Mouse (Mus musculus): ENCODE measurements at regions not wholly inside any gene's neighbourhood (a gene's known extent, or its start where the extent isn't known, plus 50 kb on each side); places are given as distances from the start of the nearest gene placed in this dataset.

DNA sequence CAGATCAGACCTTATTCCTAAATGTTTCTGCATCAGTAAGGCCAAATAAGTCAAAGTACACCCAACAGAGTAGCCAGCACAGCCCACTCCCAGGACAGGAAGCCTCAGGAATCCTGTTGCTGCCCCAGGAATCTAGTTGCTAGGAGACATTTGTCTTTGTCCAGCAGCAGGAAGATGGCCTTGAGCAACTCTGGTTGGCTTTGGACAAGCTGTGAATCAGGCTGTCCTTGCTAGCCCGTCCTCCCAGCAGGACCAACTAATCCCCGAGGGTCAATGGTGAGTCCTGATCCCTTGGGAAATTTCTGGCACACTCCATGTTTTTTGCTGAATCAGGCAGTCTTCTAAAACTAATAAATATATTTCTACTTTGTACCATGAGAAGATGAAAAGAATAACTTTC, 317.1 kb downstream of the Mtx2 start:
- DNase-seq (ENCODE audit: low read depth), result no peak

DNA sequence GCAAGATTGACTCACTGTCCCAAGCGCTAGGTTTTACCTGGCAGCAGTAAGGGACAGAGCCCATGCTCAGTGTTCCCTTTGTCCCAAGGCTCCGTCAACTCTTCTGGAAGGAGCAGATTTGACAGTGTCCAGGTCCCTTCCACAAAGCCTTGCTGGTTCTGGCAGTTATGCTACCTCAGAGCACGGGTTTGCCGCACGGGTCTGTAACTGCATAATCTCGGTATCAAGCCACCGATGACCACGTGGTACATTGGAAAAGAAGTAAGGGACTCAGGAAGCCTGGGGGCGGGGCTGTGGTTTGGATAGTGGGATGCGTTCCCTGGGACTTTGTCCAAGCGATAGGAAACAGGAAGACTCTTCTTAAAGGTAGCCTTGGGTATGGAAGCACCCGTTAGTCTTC, 319.3 kb downstream of the Mtx2 start:
- no peak for DNase-seq (ENCODE audit: low read depth)

DNA sequence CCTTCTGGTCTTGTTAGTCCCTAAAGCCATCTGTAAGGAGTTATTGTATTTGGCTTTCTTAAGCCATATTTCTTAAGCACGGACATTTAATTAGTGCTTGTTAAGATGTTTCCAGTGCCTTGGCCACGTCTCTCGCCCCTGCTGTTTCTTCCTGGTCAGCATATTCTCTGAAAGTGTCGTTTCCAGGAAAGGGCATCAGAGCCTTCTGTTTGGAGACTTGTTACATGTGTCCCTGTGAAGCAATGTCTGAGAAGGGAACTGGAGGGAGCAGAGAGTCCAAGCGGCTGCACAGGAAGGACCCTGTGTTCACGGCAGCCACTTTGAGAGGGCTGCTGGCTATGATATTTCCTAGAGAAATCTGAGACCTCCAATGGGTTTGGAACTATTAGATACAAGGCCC, 320.7 kb downstream of the Mtx2 start:
- DNase-seq (ENCODE audit: low read depth), result no peak

DNA sequence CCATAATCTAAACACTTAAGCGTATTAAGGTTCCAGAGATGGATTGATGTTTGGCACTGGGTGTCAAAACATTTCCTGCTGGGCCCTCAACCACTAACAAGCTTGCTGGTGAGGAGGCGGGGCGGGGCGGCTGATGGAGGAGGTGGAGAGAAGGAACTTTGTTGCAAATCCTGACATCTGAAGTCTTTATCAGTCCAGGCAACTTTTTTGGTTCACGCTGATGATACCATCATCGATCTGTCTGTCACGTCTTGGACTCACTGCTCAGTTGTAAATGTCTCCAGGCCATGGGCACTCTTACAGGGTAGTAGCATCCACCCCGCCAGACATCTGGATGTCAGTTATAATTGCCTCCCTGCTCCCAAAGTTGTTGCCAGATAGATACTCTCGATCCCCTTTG, 321.8 kb downstream of the Mtx2 start:
- no peak for DNase-seq (ENCODE audit: low read depth)

DNA sequence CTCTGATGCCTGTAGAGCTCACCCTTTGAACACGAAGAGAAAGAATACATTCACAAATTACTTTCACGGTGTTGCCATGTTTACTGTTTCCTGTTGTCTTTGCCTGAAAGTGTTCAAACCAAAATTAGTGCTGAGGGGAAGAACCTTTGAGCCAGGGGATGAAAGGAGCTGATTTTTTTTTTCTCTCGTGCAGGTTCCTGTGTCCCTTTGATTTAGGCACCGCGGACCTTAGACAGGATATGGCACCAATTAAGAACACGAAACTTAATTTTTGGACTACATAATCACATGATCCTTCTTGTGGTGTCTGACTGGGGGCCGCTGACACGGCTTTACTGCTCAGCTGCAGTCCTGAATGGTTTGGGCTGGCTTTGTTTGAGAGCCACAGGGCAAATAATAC, 322.4 kb downstream of the Mtx2 start:
- no peak for DNase-seq (ENCODE audit: low read depth)

DNA sequence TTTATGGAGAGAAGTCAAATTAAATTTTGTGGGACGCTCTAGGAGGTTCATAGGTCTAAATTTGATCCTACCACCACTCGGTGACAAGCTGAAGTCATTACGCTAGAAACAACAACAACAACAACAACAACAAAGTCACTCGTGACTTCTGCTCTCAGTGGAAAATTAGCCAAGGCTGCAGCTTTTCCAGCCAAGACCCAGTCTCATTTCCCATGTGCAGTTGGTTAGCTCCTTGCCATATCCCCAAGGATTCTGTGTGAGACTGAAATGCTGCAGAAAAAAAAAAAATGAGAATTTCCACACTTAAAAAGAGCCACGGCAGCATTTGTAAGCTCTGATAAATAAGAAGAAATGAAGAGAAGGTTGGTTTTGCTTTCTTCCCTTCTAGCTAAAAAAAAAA, 323.4 kb downstream of the Mtx2 start:
- DNase-seq (ENCODE audit: low read depth), result no peak

DNA sequence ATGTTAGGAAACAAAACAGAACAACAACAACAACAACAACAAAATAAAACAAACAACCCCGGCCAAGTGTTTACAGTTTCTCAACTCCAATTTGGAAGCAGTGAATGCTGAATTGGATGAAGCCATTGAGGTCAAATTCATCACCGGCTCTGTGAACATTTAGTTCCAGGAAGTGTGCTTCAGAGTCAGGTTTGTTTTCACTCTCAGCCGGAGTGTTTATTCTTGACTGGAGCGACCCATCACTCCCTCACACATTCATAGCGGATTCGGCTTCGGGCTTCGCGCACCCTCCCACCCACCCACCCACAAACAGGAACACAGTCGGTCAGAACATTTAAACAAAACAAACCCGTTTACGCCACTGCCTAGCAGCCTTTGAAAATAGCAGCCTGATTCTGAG, 324.0 kb downstream of the Mtx2 start:
- DNase-seq (ENCODE audit: low read depth), result no peak

DNA sequence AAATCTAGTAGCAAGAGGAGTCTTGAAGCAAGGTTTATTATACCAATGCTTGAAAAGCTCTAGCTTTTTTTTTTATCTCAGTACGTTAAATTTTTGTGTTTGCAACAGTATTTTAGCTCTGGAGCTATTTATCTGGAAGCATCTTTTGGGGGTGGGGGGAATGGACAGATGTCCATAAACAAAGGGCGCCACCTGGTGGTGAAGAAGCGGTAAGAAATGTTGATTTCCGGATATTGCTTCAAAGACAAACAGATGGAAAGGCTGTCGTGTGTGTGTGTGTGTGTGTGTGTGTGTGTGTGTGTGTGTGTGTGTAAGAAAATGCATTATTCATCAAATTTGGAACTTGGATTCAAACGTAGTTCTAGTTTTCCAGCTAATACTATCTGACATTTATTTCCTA, 325.4 kb downstream of the Mtx2 start:
- peak; percentile 85 for DNase-seq (ENCODE audit: low read depth)

DNA sequence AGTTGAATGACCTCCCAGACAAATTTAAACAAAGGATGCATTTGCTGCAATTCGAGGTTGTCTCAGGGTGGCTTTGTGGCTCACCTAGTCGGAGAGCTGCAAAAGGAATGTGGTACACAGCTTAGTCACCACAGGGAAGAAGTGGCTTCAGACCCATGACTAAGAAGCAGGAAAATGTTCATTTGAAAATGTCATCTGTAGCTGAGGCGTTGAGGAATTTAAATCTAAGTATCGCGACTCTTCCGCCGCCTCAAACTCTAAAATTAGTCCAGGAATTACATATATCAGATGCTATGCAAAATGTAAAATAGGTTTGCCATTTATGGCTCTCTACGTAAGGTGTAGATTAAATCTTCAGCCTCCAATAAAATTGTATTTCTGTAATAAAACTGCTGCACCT, 325.9 kb downstream of the Mtx2 start:
- DNase-seq (ENCODE audit: low read depth), result no peak

DNA sequence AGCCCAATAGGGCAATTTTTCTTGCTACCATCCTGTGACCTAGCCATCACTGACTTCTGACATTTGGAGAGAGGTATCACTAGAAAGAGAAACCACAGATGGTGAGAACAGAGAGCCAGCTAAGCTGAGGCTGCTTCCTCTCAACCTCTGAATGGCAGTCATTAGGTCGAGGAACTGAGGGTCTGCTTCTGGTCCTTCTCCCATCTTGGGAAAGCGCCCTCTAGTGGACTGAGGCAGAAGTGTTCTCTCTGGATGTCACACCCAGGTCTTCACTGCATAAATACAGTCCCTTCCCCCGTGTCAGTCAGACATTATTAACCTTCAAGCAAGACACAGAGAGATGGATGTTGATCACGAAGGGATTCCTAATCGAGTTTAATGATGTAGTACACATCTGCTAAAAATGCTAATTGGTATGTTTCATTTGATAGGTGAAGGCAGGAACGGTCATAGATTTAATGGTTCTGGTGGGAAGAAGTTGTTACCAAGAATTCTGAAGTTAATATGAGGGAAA, 326.9 kb downstream of the Mtx2 start:
- peak; percentile 53 for DNase-seq (ENCODE audit: low read depth)

DNA sequence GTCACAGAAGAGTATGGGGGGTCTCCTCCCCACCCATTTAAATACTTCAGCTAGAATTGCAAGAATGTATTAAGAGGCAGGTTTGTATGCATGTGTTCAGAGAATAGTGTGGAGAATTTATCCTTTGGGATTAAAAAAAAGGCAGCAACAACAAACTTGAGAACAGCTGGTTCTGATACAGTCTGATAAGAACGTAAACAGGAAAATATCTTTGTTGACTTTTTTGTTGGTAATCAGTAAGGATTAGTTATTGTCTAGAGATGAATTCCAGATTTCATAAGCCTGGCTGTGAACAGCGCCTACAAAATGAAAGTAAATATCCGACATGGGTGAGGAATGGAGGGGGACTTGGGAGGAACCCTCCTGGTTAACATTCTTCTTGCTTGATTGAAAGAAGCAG, 328.8 kb downstream of the Mtx2 start:
- no peak for DNase-seq (ENCODE audit: low read depth)

DNA sequence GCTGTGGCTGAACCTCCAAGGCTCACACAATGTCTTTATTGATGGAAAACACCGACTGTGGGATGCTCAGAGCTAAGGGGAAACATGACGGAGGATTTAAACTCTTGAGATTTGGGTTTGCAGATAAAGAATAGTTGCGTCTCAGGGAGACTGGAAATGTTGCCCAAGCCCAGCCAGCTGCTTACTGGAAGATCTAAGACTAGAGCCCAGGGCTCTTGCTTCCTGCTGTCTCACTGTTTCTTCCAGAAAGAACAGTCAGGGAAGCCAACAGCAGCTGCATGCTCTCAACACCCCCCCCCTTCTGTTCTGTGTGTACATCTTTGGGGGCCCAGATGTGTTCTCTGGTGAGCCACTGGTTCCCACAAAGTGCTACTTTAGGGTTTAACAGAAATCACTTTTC, 333.0 kb downstream of the Mtx2 start:
- no peak for DNase-seq (ENCODE audit: low read depth)

DNA sequence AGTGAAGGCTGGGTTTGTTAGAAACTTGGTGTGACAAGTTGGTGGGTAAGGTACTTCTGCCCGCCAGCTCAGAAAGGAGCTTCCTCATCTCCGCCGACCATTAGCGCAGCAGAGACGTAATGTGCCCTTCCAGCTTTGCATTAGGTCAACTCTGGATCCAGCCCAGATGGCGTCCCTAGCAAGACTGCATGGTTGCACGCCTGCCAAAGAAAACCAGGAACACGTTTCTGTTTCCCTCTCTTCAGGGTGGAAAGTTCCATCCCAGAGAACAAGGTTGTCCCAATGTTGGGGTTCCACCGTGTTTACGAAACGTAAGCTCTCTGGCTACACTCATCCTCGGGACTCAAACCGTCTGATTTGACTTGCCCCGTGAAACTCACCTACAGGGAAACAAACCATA, 335.5 kb downstream of the Mtx2 start:
- no peak for DNase-seq (ENCODE audit: low read depth)

DNA sequence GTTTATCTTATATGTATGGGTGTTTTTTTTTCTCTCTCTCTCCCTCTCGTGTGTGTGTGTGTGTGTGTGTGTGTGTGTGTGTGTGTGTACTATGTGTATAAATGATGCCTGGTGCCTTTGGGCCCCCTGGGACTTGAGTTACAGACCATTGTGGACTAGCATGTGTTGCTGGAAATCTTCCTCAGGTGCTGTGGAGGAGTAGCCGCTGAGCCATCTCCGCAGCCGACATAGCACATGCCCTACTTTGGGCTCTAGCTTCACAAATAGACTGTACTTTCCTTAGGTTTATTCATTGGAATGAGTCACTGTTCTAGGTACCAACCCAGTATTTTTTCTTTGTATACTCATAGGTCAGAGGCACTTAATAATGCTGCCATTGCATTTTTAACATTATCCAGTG, 339.4 kb downstream of the Mtx2 start:
- DNase-seq (ENCODE audit: low read depth), result no peak

DNA sequence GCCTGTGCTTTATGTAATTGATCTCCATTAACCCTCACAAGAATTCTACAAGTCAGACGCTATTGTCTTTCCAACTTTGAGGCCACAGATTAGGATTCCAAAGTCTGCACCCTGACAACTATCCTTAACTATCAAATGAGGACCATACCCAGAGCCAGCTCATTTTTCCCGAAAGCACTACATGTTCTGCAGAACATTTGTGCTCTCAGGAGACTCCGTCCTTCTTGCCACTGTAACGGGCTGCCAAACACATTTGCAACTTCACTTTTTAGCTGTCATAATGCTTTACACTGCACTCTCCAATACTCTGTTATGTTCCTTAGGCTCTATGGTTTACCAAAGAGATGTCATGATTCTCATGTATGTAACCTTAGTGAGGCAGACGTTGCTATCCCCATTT, 350.7 kb downstream of the Mtx2 start:
- no peak for DNase-seq (ENCODE audit: low read depth)

DNA sequence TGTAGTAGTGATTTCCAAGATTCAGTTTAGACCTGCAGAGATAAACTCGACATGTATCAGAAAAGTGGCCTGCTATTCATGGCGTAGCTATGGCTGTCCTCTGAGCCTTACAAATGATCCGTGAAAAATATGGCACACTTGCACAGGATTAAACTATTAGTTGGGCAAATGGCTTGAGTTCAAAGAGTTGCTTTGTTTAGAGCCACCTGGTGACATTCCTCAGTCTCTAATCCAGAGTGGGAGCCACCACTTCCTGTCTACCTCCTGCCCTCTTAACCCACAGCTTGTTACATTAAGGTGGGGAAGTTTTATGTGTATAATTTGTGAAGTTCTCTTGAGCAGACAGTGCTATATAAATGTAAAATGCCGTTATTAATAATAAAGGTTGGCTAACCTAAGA, 357.7 kb downstream of the Mtx2 start:
- no peak for DNase-seq (ENCODE audit: low read depth)

DNA sequence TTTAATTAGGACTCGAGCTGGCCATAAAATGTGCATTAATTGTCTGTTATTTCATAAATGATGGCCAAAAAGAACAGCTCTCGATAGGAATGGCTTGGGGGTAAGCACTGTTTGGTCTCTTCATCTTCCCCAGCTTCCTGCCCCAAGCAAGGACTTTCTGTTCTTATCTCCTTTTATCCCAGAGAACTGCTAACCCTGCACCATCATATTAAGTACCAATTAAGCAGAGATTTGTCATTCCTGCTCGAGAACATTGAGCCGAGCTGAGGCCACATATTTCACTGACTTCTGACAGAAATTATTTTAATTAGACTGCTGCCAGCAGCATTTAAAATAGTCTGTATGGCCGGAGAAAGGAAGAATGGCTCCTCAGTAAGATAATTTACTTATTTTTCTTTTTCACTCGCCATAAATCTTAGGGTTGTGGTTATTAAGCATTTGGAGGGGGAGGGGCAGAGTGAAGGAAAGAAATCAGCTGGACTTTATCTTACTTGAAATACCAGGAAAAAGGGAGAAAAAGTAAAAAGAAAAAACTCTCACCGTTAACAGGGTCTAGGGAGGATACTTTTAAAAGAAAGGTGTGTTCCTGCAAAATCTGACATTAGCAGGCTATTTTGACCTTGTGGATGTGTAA, 377.1 kb downstream of the Mtx2 start:
- DNase-seq (ENCODE audit: low read depth), result no peak

DNA sequence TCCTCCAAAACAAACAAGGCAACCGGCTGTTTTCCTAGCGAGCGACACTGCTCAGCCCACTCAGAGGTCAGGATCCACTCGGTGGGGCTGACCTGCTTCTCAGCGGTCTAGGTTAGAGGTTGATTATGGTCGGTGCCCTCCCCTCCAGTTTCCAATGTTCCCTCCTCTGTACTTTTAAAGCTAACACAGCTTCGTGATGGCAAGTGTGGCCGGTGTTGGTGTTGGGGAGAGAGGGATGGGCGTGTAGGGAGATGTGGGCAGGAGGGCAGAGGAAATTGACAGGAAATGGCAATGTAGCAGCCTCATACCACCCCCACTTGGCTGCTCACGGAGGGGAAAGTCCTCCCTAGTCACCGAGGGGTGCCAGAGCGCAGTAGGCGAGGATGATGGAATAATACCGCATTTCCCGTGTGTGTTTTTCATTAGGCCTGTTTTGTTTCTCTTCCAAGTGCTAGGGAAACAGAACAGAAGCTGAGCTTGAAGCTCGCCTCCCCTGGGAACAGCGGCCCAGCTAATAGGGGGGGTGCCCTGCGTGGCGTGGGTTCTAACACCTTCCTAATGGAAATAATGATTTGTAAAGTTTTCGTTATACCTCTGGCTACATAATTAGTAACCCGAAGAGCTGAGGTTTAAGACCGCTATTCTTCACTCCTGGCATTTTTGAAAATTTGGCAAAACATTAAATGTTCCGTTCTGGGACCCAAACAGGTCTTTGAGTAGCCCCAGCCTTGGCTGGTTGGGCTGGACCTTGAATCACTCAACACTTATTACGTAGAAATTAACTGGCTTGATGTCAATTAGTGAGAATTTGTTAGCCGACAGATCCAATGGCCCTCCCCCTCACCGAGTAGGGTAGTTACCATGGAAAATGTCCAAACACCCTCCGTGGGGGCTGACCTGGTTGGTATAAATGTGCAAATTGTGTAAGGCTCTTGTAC, 383.5 kb downstream of the Mtx2 start:
- no peak for DNase-seq (ENCODE audit: low read depth)

DNA sequence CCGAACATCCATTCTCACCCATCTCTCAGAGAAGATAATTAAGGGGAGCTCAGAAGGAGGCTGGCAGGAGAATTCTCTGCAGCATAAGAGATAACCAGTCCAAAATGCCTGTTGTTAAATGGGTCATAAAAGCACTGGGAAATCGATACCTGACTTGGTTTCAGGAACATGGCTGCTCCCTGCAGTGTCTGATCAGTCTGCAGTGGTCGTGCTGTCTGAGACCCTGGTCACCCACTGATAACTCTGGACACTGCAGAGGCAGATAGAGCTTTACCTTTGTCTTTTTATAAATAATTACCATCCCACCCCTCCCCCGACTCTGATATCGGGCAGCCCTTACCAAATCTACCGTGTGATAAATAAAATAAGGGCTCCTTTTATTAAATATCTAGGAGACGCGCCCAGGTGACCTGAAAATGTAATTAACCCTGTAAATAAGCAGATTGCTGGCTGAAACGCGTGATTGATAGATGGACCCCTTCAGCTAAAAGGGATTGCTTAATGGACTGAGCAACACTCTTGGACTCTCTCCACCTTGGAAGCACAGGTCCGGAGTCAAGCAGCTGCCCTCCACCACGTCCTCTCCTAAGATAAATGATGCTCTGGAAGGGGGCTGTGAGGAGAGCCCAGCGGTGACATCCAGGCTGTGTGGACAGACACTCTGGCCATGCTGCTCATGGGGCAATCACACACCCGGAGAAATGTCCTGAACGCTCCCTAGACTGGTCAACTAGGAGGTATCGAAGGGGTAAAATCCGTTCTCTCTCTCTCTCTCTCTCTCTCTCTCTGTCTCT, 384.4 kb downstream of the Mtx2 start:
- DNase-seq (ENCODE audit: low read depth), result no peak

DNA sequence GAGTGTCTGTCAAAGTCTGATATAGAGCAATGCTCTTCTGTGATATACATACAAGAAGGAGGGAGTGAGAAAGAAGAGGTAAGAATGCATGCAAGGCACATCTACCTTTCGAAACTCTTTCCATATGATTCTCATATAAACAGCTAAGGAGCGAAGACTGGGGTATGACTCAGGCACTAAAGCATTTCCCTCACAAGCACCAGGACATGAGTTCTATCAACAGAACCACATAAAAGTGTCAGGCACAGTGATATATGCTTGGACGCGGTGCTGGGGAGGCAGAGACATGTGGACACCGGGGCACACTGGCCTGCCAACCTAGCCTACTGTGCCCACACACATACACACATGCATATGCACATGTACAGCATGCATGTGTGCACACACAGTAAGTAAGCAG, 391.3 kb downstream of the Mtx2 start:
- peak; percentile 54 for DNase-seq (ENCODE audit: low read depth)

DNA sequence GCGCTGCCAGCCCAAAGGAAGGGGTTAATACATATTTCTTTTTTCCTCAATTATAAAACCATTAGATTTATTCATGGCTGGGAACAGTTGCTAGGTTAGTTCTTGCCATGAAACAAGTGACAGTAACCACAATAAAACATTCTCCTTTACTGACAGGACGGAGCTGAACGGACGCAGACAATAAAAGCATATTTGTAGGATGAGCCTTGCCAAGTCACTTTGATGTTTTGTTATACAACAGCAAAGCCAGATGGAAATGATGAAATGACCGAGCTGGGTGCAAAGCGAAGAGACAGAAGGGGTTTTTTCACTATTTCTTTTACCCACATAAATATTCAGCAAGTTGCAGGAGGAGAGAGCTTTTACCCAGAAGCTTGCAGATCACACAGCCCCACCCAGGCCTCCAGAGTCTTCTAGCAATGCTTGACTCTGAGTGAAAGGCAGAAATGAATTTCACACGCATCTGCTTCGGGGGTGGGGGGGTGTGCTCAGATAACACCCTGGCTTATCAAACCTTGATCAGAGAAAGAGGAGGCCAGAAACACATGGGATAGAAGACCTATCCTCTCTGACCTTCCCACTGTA, 395.3 kb downstream of the Mtx2 start:
- no peak for DNase-seq (ENCODE audit: low read depth)

DNA sequence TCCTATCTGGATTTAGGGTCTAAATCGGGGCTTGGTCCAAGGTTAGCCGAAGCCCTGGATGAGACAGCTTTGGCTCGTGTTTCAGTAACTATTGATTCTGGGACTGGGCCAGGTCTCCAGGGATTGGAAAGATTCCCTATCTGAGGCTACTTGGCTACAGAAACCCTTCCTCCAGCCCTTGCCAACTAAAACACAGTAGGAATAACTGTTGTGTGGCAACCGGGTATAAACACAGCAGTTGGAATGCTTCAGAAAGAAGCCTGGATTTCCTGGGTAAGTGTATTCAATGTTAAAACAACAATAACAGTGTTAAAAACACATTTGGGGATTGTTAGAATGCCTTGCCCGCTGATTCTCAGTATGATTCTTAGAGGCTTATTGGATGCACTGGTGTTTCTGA, 398.8 kb downstream of the Mtx2 start:
- DNase-seq (ENCODE audit: low read depth), result peak; percentile 93

Measured in NIH3T3 (cell line).